Mouse (Mus musculus) CH12.LX (cell line): Measurements from ENCODE around the gene Cyp11a1. TPM values are rescaled to one million over a fixed set of nuclear protein-coding genes. Genes with fewer than 3 reads are reported as not detected.

Experiments used
- DNase-seq: peaks from one replicate; pipeline ENCODE4 v3.0.0-alpha.2; 2013; ENCODE audit errors: extremely low read depth
- H3K27ac ChIP-seq: 2 replicates; pipeline ENCODE4 v1.5.1; 2012; ENCODE audit warnings: low read depth, mild to moderate bottlenecking, control low read depth, moderate library complexity; ENCODE audit not compliant: insufficient read depth
- H3K27me3 ChIP-seq: replicated peaks from 2 replicates; pipeline ENCODE3; 2012; ENCODE audit warnings: inconsistent platforms
- H3K36me3 ChIP-seq, 2 experiments: replicated peaks in 1 of 2; 2 replicates each; pipeline versions ENCODE3 to v1.6.1; 2012; ENCODE audit warnings: inconsistent platforms in 1 of 2, low read length in 1 of 2, mild to moderate bottlenecking in 1 of 2, mixed read lengths in 1 of 2, moderate library complexity in 1 of 2; ENCODE audit not compliant: control insufficient read depth in 1 of 2, insufficient read depth in 1 of 2
- H3K4me1 ChIP-seq, 2 experiments: 2 replicates each; pipeline ENCODE4 v1.6.1; 2012; ENCODE audit warnings: inconsistent platforms in 1 of 2, moderate library complexity in 1 of 2; ENCODE audit not compliant: insufficient read depth in 2 of 2, control insufficient read depth in 1 of 2
- H3K4me2 ChIP-seq: 2 replicates; pipeline ENCODE4 v1.6.1; 2012; ENCODE audit warnings: low read depth, mild to moderate bottlenecking, control low read depth; ENCODE audit not compliant: poor library complexity, insufficient read depth, severe bottlenecking
- H3K4me3 ChIP-seq, 3 experiments: fragments of 150-350 bp in 1 of 3; sonication (generic) in 1 of 3; replicated peaks in 1 of 3; 2 replicates each; pipeline versions ENCODE3 to v1.5.1; 2011 to 2012; ENCODE audit warnings: low read depth in 2 of 3, low read length in 2 of 3, mild to moderate bottlenecking in 2 of 3, moderate library complexity in 2 of 3, control low read depth in 1 of 3, improper control_type of control experiment in 1 of 3, inconsistent platforms in 1 of 3, mixed read lengths in 1 of 3; ENCODE audit not compliant: poor library complexity in 1 of 3
- H3K79me2 ChIP-seq: replicated peaks from 2 replicates; pipeline ENCODE4 v1.6.1; 2012; ENCODE audit warnings: mild to moderate bottlenecking, moderate library complexity; ENCODE audit not compliant: control insufficient read depth, poor library complexity, insufficient read depth, severe bottlenecking; ENCODE audit errors: extremely low read depth
- H3K9ac ChIP-seq: 2 replicates; pipeline ENCODE4 v1.6.1; 2012; ENCODE audit warnings: low read depth, mild to moderate bottlenecking, control low read depth, moderate library complexity; ENCODE audit not compliant: insufficient read depth
- H3K9me3 ChIP-seq: replicated peaks from 2 replicates; pipeline ENCODE3; 2012; ENCODE audit warnings: low read length, inconsistent platforms, mixed read lengths
- BHLHE40 ChIP-seq: IDR thresholded peaks from 2 replicates; pipeline ENCODE4 v1.6.1; 2011; ENCODE audit warnings: mild to moderate bottlenecking, low read depth, low read length, improper control_type of control experiment
- CHD1 ChIP-seq: IDR thresholded peaks from 2 replicates; pipeline ENCODE4 v1.6.1; 2012; ENCODE audit warnings: low read depth, low read length, improper control_type of control experiment, inconsistent platforms
- CHD2 ChIP-seq: IDR thresholded peaks from 2 replicates; pipeline ENCODE4 v1.6.1; 2011; ENCODE audit warnings: low read length, improper control_type of control experiment
- CTCF ChIP-seq, 2 experiments: IDR thresholded peaks in 1 of 2; conservative IDR thresholded peaks in 1 of 2; 2 replicates each; pipeline ENCODE4 v1.5.1; 2011 to 2012; ENCODE audit warnings: low read depth in 2 of 2, low read length in 2 of 2, improper control_type of control experiment in 1 of 2, inconsistent platforms in 1 of 2, mild to moderate bottlenecking in 1 of 2, moderate library complexity in 1 of 2
- E2F4 ChIP-seq: IDR thresholded peaks from 2 replicates; pipeline ENCODE4 v1.6.1; 2011; ENCODE audit warnings: low read depth, low read length, improper control_type of control experiment; ENCODE audit not compliant: insufficient replicate concordance
- ETS1 ChIP-seq: conservative IDR thresholded peaks from 2 replicates; pipeline ENCODE4 v1.6.1; 2012; ENCODE audit warnings: low read depth, mild to moderate bottlenecking, inconsistent platforms, low read length, improper control_type of control experiment, moderate library complexity
- GABPA ChIP-seq: IDR thresholded peaks from 2 replicates; pipeline ENCODE4 v1.6.1; 2012; ENCODE audit warnings: low read depth, low read length, improper control_type of control experiment, inconsistent platforms; ENCODE audit not compliant: insufficient replicate concordance
- HCFC1 ChIP-seq: IDR thresholded peaks from 2 replicates; pipeline ENCODE4 v1.6.1; 2012; ENCODE audit warnings: low read depth, mild to moderate bottlenecking, inconsistent platforms, low read length, improper control_type of control experiment
- JUN ChIP-seq: IDR thresholded peaks from 2 replicates; pipeline ENCODE4 v1.6.1; 2011; ENCODE audit warnings: low read depth, mild to moderate bottlenecking, low read length, improper control_type of control experiment, moderate library complexity; ENCODE audit not compliant: insufficient read depth
- KAT2A ChIP-seq: IDR thresholded peaks from 2 replicates; pipeline ENCODE4 v1.6.1; 2012; ENCODE audit warnings: low read length, improper control_type of control experiment, inconsistent platforms; ENCODE audit not compliant: insufficient replicate concordance
- MAFK ChIP-seq: IDR thresholded peaks from 2 replicates; pipeline ENCODE4 v1.6.1; 2011; ENCODE audit warnings: low read length, improper control_type of control experiment; ENCODE audit not compliant: insufficient replicate concordance
- MAX ChIP-seq: IDR thresholded peaks from 2 replicates; pipeline ENCODE4 v1.6.1; 2011; ENCODE audit warnings: low read length, improper control_type of control experiment
- MAZ ChIP-seq: IDR thresholded peaks from 2 replicates; pipeline ENCODE4 v1.6.1; 2012; ENCODE audit warnings: low read depth, mild to moderate bottlenecking, inconsistent platforms, low read length, improper control_type of control experiment, moderate library complexity
- MEF2A ChIP-seq: IDR thresholded peaks from 2 replicates; pipeline ENCODE4 v1.6.1; 2014; ENCODE audit warnings: low read depth, mild to moderate bottlenecking, inconsistent platforms, low read length, improper control_type of control experiment, borderline replicate concordance
- MXI1 ChIP-seq: IDR thresholded peaks from 2 replicates; pipeline ENCODE4 v1.6.1; 2011; ENCODE audit warnings: mild to moderate bottlenecking, low read depth, low read length, improper control_type of control experiment
- MYC ChIP-seq: IDR thresholded peaks from 2 replicates; pipeline ENCODE4 v1.6.1; 2011; ENCODE audit warnings: low read depth, mild to moderate bottlenecking, improper control_type of control experiment, low read length
- NELFE ChIP-seq: IDR thresholded peaks from 2 replicates; pipeline ENCODE4 v1.6.1; 2011; ENCODE audit warnings: low read depth, low read length, improper control_type of control experiment
- POLR2AphosphoS2 ChIP-seq: IDR thresholded peaks from 2 replicates; pipeline ENCODE4 v1.6.1; 2011; ENCODE audit warnings: low read depth, low read length, improper control_type of control experiment
- RAD21 ChIP-seq: IDR thresholded peaks from 2 replicates; pipeline ENCODE4 v1.6.1; 2011; ENCODE audit warnings: low read depth, mild to moderate bottlenecking, low read length, improper control_type of control experiment, moderate library complexity
- RCOR1 ChIP-seq: conservative IDR thresholded peaks from 2 replicates; pipeline ENCODE4 v1.6.1; 2012; ENCODE audit warnings: low read depth, mild to moderate bottlenecking, inconsistent platforms, low read length, improper control_type of control experiment
- SIN3A ChIP-seq: IDR thresholded peaks from 2 replicates; pipeline ENCODE4 v1.6.1; 2012; ENCODE audit warnings: low read length, improper control_type of control experiment, inconsistent platforms
- SMC3 ChIP-seq: IDR thresholded peaks from 2 replicates; pipeline ENCODE4 v1.6.1; 2011; ENCODE audit warnings: low read depth, low read length, improper control_type of control experiment
- TCF12 ChIP-seq: IDR thresholded peaks from 2 replicates; pipeline ENCODE4 v1.6.1; 2014; ENCODE audit warnings: low read depth, mild to moderate bottlenecking, inconsistent platforms, low read length, improper control_type of control experiment
- UBTF ChIP-seq: IDR thresholded peaks from 2 replicates; pipeline ENCODE4 v1.6.1; 2012; ENCODE audit warnings: low read depth, mild to moderate bottlenecking, inconsistent platforms, low read length, improper control_type of control experiment, moderate library complexity
- USF1 ChIP-seq: IDR thresholded peaks from 2 replicates; pipeline ENCODE4 v1.6.1; 2014; ENCODE audit warnings: low read depth, mild to moderate bottlenecking, inconsistent platforms, low read length, improper control_type of control experiment
- ZC3H11A ChIP-seq: IDR thresholded peaks from 2 replicates; pipeline ENCODE4 v1.6.1; 2012; ENCODE audit warnings: low read depth, mild to moderate bottlenecking, inconsistent platforms, low read length, improper control_type of control experiment
- ZNF384 ChIP-seq: IDR thresholded peaks from 2 replicates; pipeline ENCODE4 v1.6.1; 2012; ENCODE audit warnings: low read depth, low read length, improper control_type of control experiment, inconsistent platforms
- dilution Hi-C: fragments of 300-500 bp; cut with MboI; formaldehyde crosslinking; loops from 2 replicates; pipeline ENCODE4 v1.14.3; 2020; ENCODE audit warnings: low sequenced_read_pairs; ENCODE audit not compliant: extremely low pct_unique_long_range_greater_than_20kb, extremely low pct_ligation_motif_present
- in situ Hi-C: fragments of 300-500 bp; cut with MboI; formaldehyde crosslinking; loops from 3 replicates; pipeline ENCODE4 v1.14.3; 2019; ENCODE audit warnings: low sequenced_read_pairs, low pct_ligation_motif_present, low pct_unique_long_range_greater_than_20kb, mixed read lengths
- polyA plus RNA-seq: library from polyadenylated mRNA; unstranded; fragments of >175 nt; gene quantifications from 2 replicates; pipeline ENCODE4 v1.2.1, GENCODE M21; 2012; ENCODE audit warnings: low read depth; ENCODE audit not compliant: insufficient read length
- total RNA-seq, 2 experiments: library from RNA; depleted of rRNA; stranded (reverse); fragments of 300-350 nt in 1 of 2; fragments of >200 nt in 1 of 2; gene quantifications; 2 replicates each; pipeline ENCODE4 v1.2.3; 2012 to 2014

Cyp11a1 gene
- total and polyA plus RNA-seq, 3 experiments: 2.6 to 12.8 (median 9.0) TPM

GRCm38 (mm10) chr9:58035519-58035918 lies 29.3 kb downstream of the Cyp11a1 start:
- no peak for TF ChIP-seq MEF2A
- no peak for TF ChIP-seq MAFK
- no peak for TF ChIP-seq ZC3H11A
- TF ChIP-seq CHD2: no peak
- no peak for TF ChIP-seq MXI1
- no peak for TF ChIP-seq RAD21
- no peak for TF ChIP-seq CTCF (conservative IDR thresholded peaks at IDR 0.05 in 1 of 2, IDR thresholded peaks at IDR 0.05 in 1 of 2; ENCODE audit: low read depth in 2 of 2, low read length in 2 of 2)
- no peak for TF ChIP-seq ZNF384
- no peak for TF ChIP-seq CHD1
- no peak for TF ChIP-seq USF1
- no peak for TF ChIP-seq SIN3A
- no peak for TF ChIP-seq ETS1
- TF ChIP-seq RCOR1: no peak
- no peak for TF ChIP-seq JUN
- no peak for TF ChIP-seq POLR2AphosphoS2
- TF ChIP-seq TCF12: no peak
- TF ChIP-seq SMC3: no peak
- no peak for TF ChIP-seq UBTF
- TF ChIP-seq KAT2A: no peak
- H3K9ac ChIP-seq: no peak overlapping the region
- no peaks in the 10 kb centered on the region for H3K36me3 ChIP-seq
- in situ Hi-C loops (no loop called here), dilution Hi-C loops (no loop called here)
- peaks cover 6% of the 10 kb centered on the region for H3K27me3 ChIP-seq
- no peaks in the 10 kb centered on the region for H3K9me3 ChIP-seq
- H3K4me1 ChIP-seq: peaks cover 3 to 5% of the 10 kb centered on the region in 2 experiments; a peak in 3 of 4 replicates
- no peak for DNase-seq
- no peak overlapping the region for H3K4me2 ChIP-seq
- no peaks in the 10 kb centered on the region for H3K79me2 ChIP-seq
- no peak overlapping the region for H3K4me3 ChIP-seq
- no peak overlapping the region for H3K27ac ChIP-seq

- H3K79me2 ChIP-seq: no peaks in the 10 kb centered on the region
- no peak overlapping the region for H3K4me2 ChIP-seq
- H3K9me3 ChIP-seq: no peaks in the 10 kb centered on the region
- H3K4me1 ChIP-seq: peaks cover 3 to 5% of the 10 kb centered on the region in 2 experiments; a peak in 3 of 4 replicates
- no peak for DNase-seq
- no peaks in the 10 kb centered on the region for H3K36me3 ChIP-seq
- H3K9ac ChIP-seq: no peak overlapping the region
- dilution Hi-C loops (no loop called here), in situ Hi-C loops (no loop called here)
- H3K27me3 ChIP-seq: peaks cover 6% of the 10 kb centered on the region
- TF ChIP-seq MYC: no peak
- TF ChIP-seq E2F4: no peak
- TF ChIP-seq BHLHE40: no peak
- no peak for TF ChIP-seq ETS1
- TF ChIP-seq HCFC1: no peak
- TF ChIP-seq RAD21: no peak
- no peak for TF ChIP-seq GABPA
- TF ChIP-seq MXI1: no peak
- no peak for TF ChIP-seq MEF2A
- no peak for TF ChIP-seq MAZ
- TF ChIP-seq ZNF384: no peak
- TF ChIP-seq RCOR1: no peak
- TF ChIP-seq NELFE: no peak
- no peak for TF ChIP-seq MAX
- TF ChIP-seq MAFK: no peak
- no peak overlapping the region for H3K4me3 ChIP-seq
- H3K27ac ChIP-seq: no peak overlapping the region
These were observed 29.9 kb downstream of the Cyp11a1 start for GRCm38 (mm10) chr9:58035951-58036698.
